Mouse (Mus musculus) MEL (cell line): Measurements from ENCODE around the gene Ccdc106. TPM values are rescaled to one million over a fixed set of nuclear protein-coding genes. Genes with fewer than 3 reads are reported as not detected.

ENCODE experiments used
- DNase-seq: peaks from one replicate; pipeline ENCODE4 v3.0.0; 2011; ENCODE audit warnings: low read depth, low spot score
- H3K27ac ChIP-seq: 2 replicates; pipeline ENCODE4 v1.5.1; 2012; ENCODE audit warnings: low read depth, mild to moderate bottlenecking, control low read depth, low read length, moderate library complexity; ENCODE audit not compliant: control insufficient read depth
- H3K27me3 ChIP-seq, 2 experiments: fragments of 150-350 bp in 1 of 2; sonication (generic) in 1 of 2; 2 replicates each; pipeline ENCODE4 v1.6.1; 2012; ENCODE audit warnings: low read length in 2 of 2, mild to moderate bottlenecking in 2 of 2, improper control_type of control experiment in 1 of 2, moderate library complexity in 1 of 2; ENCODE audit not compliant: insufficient read depth in 2 of 2, control insufficient read depth in 1 of 2
- H3K36me3 ChIP-seq, 2 experiments: 2 replicates each; pipeline ENCODE4 v1.6.1; 2012 to 2014; ENCODE audit warnings: low read length in 2 of 2, improper control_type of control experiment in 1 of 2, inconsistent platforms in 1 of 2, mild to moderate bottlenecking in 1 of 2; ENCODE audit not compliant: insufficient read depth in 2 of 2, control insufficient read depth in 1 of 2
- H3K4me1 ChIP-seq, 2 experiments: fragments of 150-350 bp in 1 of 2; sonication (generic) in 1 of 2; 2 replicates each; pipeline ENCODE4 v1.6.1; 2012; ENCODE audit warnings: low read length in 2 of 2, improper control_type of control experiment in 1 of 2, mild to moderate bottlenecking in 1 of 2; ENCODE audit not compliant: insufficient read depth in 2 of 2, control insufficient read depth in 1 of 2
- H3K4me3 ChIP-seq, 2 experiments: fragments of 150-350 bp in 1 of 2; sonication (generic) in 1 of 2; 2 replicates each; pipeline ENCODE4 v1.5.1; 2012; ENCODE audit warnings: low read depth in 2 of 2, low read length in 2 of 2, mild to moderate bottlenecking in 2 of 2, moderate library complexity in 2 of 2, control low read depth in 1 of 2, improper control_type of control experiment in 1 of 2; ENCODE audit not compliant: control insufficient read depth in 1 of 2, insufficient read depth in 1 of 2
- H3K79me2 ChIP-seq: 2 replicates; pipeline ENCODE4 v1.6.1; 2012; ENCODE audit warnings: mild to moderate bottlenecking, low read length, moderate library complexity; ENCODE audit not compliant: control insufficient read depth, poor library complexity, insufficient read depth
- H3K9ac ChIP-seq: 2 replicates; pipeline ENCODE4 v1.6.1; 2012; ENCODE audit warnings: low read depth, mild to moderate bottlenecking, control low read depth, low read length, moderate library complexity; ENCODE audit not compliant: control insufficient read depth, poor library complexity, severe bottlenecking
- H3K9me3 ChIP-seq: fragments of 150-350 bp; sonication (generic); replicated peaks from 2 replicates; pipeline ENCODE4 v1.6.1; 2012; ENCODE audit warnings: mild to moderate bottlenecking, low read length, improper control_type of control experiment, moderate library complexity; ENCODE audit not compliant: insufficient read depth
- CTCF ChIP-seq, 3 experiments: IDR thresholded peaks in 2 of 3; conservative IDR thresholded peaks in 1 of 3; 2 replicates each; pipeline ENCODE4 v1.5.1; 2011 to 2012; ENCODE audit warnings: low read length in 3 of 3, low read depth in 2 of 3, mild to moderate bottlenecking in 2 of 3, improper control_type of control experiment in 1 of 3, inconsistent platforms in 1 of 3, mixed read lengths in 1 of 3, moderate library complexity in 1 of 3; ENCODE audit not compliant: control insufficient read depth in 1 of 3, insufficient read depth in 1 of 3, poor library complexity in 1 of 3, severe bottlenecking in 1 of 3
- GABPA ChIP-seq: IDR thresholded peaks from 2 replicates; pipeline ENCODE4 v1.6.1; 2012; ENCODE audit warnings: low read depth, mild to moderate bottlenecking, inconsistent platforms, low read length, improper control_type of control experiment, moderate library complexity
- HCFC1 ChIP-seq: IDR thresholded peaks from 2 replicates; pipeline ENCODE4 v1.6.1; 2012; ENCODE audit warnings: low read depth, mild to moderate bottlenecking, inconsistent platforms, low read length, improper control_type of control experiment, moderate library complexity
- JUND ChIP-seq: IDR thresholded peaks from 2 replicates; pipeline ENCODE4 v1.6.1; 2011; ENCODE audit warnings: low read depth, mild to moderate bottlenecking, improper control_type of control experiment, low read length
- MAFK ChIP-seq: IDR thresholded peaks from 2 replicates; pipeline ENCODE4 v1.6.1; 2011; ENCODE audit warnings: low read depth, mild to moderate bottlenecking, low read length, improper control_type of control experiment, borderline replicate concordance
- MAX ChIP-seq: IDR thresholded peaks from 2 replicates; pipeline ENCODE4 v1.6.1; 2011; ENCODE audit warnings: low read length, improper control_type of control experiment
- MAZ ChIP-seq: IDR thresholded peaks from 2 replicates; pipeline ENCODE4 v1.6.1; 2012; ENCODE audit warnings: low read depth, mild to moderate bottlenecking, inconsistent platforms, low read length, improper control_type of control experiment
- MEF2A ChIP-seq: IDR thresholded peaks from 2 replicates; pipeline ENCODE4 v1.6.1; 2014; ENCODE audit warnings: low read depth, mild to moderate bottlenecking, inconsistent platforms, low read length, improper control_type of control experiment; ENCODE audit not compliant: poor library complexity, insufficient replicate concordance, severe bottlenecking; ENCODE audit errors: extremely low read depth
- MYB ChIP-seq: IDR thresholded peaks from 2 replicates; pipeline ENCODE4 v1.6.1; 2011; ENCODE audit warnings: mild to moderate bottlenecking, low read depth, low read length, improper control_type of control experiment
- NELFE ChIP-seq: IDR thresholded peaks from 2 replicates; pipeline ENCODE4 v1.6.1; 2011; ENCODE audit warnings: low read depth, low read length, improper control_type of control experiment
- NRF1 ChIP-seq: IDR thresholded peaks from 2 replicates; pipeline ENCODE4 v1.6.1; 2014; ENCODE audit warnings: low read depth, mild to moderate bottlenecking, inconsistent platforms, low read length, improper control_type of control experiment, moderate library complexity; ENCODE audit not compliant: poor library complexity, insufficient read depth, severe bottlenecking
- POLR2AphosphoS5 ChIP-seq: IDR thresholded peaks from 2 replicates; pipeline ENCODE4 v1.6.1; 2012; ENCODE audit warnings: low read depth, borderline replicate concordance, mild to moderate bottlenecking, inconsistent platforms, low read length, moderate library complexity, mixed read lengths
- RAD21 ChIP-seq: IDR thresholded peaks from 2 replicates; pipeline ENCODE4 v1.6.1; 2011; ENCODE audit warnings: mild to moderate bottlenecking, low read depth, low read length, improper control_type of control experiment
- SIN3A ChIP-seq: IDR thresholded peaks from 2 replicates; pipeline ENCODE4 v1.6.1; 2012; ENCODE audit warnings: low read length, improper control_type of control experiment, inconsistent platforms
- SMC3 ChIP-seq: IDR thresholded peaks from 2 replicates; pipeline ENCODE4 v1.6.1; 2011; ENCODE audit warnings: low read depth, low read length, improper control_type of control experiment
- TCF12 ChIP-seq: IDR thresholded peaks from 2 replicates; pipeline ENCODE4 v1.6.1; 2014; ENCODE audit warnings: low read depth, mild to moderate bottlenecking, inconsistent platforms, low read length, improper control_type of control experiment, moderate library complexity
- USF1 ChIP-seq: IDR thresholded peaks from 2 replicates; pipeline ENCODE4 v1.6.1; 2014; ENCODE audit warnings: low read depth, mild to moderate bottlenecking, inconsistent platforms, low read length, improper control_type of control experiment, moderate library complexity
- ZC3H11A ChIP-seq: IDR thresholded peaks from 2 replicates; pipeline ENCODE4 v1.6.1; 2012; ENCODE audit warnings: low read depth, mild to moderate bottlenecking, inconsistent platforms, low read length, improper control_type of control experiment
- ZNF384 ChIP-seq: IDR thresholded peaks from 2 replicates; pipeline ENCODE4 v1.6.1; 2012; ENCODE audit warnings: low read depth, mild to moderate bottlenecking, inconsistent platforms, low read length, improper control_type of control experiment
- polyA plus RNA-seq, 2 experiments: library from polyadenylated mRNA; stranded (reverse) in 1 of 2; unstranded in 1 of 2; fragments of >175 nt in 1 of 2; fragments of >200 nt in 1 of 2; gene quantifications; 2 replicates each; pipeline versions ENCODE4 v1.2.1 to v1.2.4; 2012; ENCODE audit warnings: low replicate concordance in 2 of 2, low read depth in 1 of 2; ENCODE audit not compliant: insufficient read length in 2 of 2, insufficient read depth in 1 of 2, missing spikeins in 1 of 2
- total RNA-seq: library from RNA; depleted of rRNA; stranded (reverse); fragments of 300-350 nt; gene quantifications from 2 replicates; pipeline ENCODE4 v1.2.3, GENCODE M21; 2012

Gene Ccdc106
- total and polyA plus RNA-seq, 3 experiments = 0.50 to 0.82 TPM; not detected in 1

DNA sequence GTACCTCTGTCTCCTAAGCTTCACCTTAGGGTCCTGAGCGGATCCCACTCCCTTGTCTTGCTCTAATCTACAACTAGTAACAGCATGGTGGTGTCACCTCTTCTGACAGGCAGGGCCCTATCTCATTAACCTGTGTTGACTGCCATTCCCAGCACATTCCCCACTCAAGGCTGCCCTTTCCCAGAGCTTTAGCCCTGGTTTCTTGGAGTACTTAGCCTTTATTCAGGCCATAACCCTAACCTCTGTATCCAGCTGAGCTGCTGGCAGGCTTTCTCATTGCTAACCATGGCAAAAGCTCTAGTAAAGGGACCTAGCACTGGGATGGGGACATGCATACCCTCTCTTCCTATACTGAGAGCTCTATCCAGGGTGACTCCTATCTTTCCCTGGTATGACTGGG is 38.3 kb downstream of the Ccdc106 start:
- Histone ChIP-seq H3K9me3 (no peaks in the 10 kb centered on the region), H3K4me3 (no peak overlapping the region), H3K79me2 (peaks cover 19% of the 10 kb centered on the region), H3K27ac (no peak overlapping the region), H3K9ac (no peak overlapping the region), H3K4me1 (peaks cover 2 to 5% of the 10 kb centered on the region in 2 experiments; a peak in 2 of 4 replicates), H3K36me3 (peaks cover 2 to 4% of the 10 kb centered on the region in 2 experiments; a peak in 3 of 4 replicates), H3K27me3 (no peaks in the 10 kb centered on the region)
- TF ChIP-seq GABPA (no peak), USF1 (no peak), MEF2A (no peak), MAZ (no peak), MAX (no peak), MAFK (no peak), POLR2AphosphoS5 (no peak), JUND (no peak)
- DNase-seq = no peak

DNA sequence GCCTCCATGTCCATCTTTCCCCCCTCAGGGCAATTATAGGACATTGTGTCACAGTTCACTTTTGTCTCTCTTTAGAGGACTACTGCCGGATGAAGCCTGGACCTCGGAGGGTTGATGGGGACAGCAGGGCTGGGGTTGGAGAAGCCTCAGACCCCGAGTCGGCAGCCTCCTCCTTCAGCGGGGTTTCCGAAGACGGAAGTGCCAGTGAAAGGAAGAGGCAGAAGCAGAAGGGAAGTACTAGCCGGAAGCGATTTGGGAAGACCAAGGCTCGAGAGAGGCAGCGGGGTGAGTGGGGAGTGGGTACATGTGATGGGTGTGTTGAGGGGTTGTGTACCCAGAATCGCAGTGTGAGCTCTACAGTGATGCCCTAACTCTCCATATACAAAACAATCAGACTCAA is 39.1 kb downstream of the Ccdc106 start:
- Histone ChIP-seq H3K4me1 (peaks cover 2 to 9% of the 10 kb centered on the region in 2 experiments; a peak in 2 of 4 replicates), H3K79me2 (peaks cover 27% of the 10 kb centered on the region), H3K4me3 (no peak overlapping the region)

DNA sequence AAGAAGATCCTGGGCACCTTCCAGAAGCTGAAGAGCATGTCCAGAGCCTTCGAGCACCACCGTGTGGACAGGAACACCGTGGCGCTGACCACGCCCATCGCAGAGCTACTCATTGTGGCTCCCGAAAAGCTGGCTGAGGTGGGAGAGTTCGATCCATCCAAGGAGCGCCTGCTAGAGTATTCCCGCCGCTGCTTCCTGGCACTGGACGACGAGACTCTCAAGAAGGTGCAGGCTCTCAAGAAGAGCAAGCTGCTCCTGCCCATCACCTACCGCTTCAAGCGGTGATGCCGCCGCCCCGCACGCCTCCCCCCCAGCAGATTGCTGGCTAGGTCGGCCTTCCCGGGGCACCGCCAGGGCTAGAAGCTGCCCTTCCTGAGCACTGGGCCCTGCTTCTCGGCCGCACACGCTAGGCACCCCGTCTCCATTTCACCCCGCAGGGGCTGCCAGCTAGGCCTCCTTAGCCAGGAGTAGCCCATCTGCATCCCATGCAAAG is 39.9 kb downstream of the Ccdc106 start:
- Histone ChIP-seq H3K4me1 (peaks cover 2 to 15% of the 10 kb centered on the region in 2 experiments; a peak in 3 of 4 replicates), H3K4me3 (peak overlapping the region; percentile 62 to 70), H3K36me3 (peaks cover 4 to 15% of the 10 kb centered on the region in 2 experiments; a peak in 3 of 4 replicates), H3K79me2 (peaks cover 34% of the 10 kb centered on the region), H3K27me3 (no peaks in the 10 kb centered on the region), H3K27ac (peak overlapping the region; percentile 99), H3K9ac (peak overlapping the region; percentile 90), H3K9me3 (no peaks in the 10 kb centered on the region)
- peak; percentile 89 for DNase-seq
- peak; percentile 59 for TF ChIP-seq SIN3A
- no peak for TF ChIP-seq USF1
- TF ChIP-seq RAD21 = peak; percentile 63
- peak; percentile 36 to 72 (median 69); a peak in 5 of 6 replicates for TF ChIP-seq CTCF (IDR thresholded peaks at IDR 0.05 in 2 of 3, conservative IDR thresholded peaks at IDR 0.05 in 1 of 3; ENCODE audit: control insufficient read depth in 1 of 3, insufficient read depth in 1 of 3, low read depth in 2 of 3, low read length in 3 of 3, poor library complexity in 1 of 3, severe bottlenecking in 1 of 3)
- TF ChIP-seq TCF12 = 0 out of 2 replicates have a peak, but pooled peaks have one; percentile 14
- TF ChIP-seq HCFC1 = peak; percentile 58; the same call in 1 of the 2 replicates
- peak; percentile 47 for TF ChIP-seq NELFE
- no peak for TF ChIP-seq GABPA
- TF ChIP-seq SMC3 = peak; percentile 66
- no peak for TF ChIP-seq MYB
- TF ChIP-seq ZC3H11A = peak; percentile 46

More for the DNA sequence above, 39.1 kb downstream of the Ccdc106 start:
- no peak for TF ChIP-seq MAZ
- no peak for TF ChIP-seq ZNF384
- no peak for TF ChIP-seq RAD21
- TF ChIP-seq NELFE = no peak
- TF ChIP-seq NRF1 = no peak
- TF ChIP-seq, all 39 proteins: peak for 0
- H3K27me3 ChIP-seq = no peaks in the 10 kb centered on the region
- no peak overlapping the region for H3K27ac ChIP-seq
- peaks cover 4 to 9% of the 10 kb centered on the region in 2 experiments; a peak in 3 of 4 replicates for H3K36me3 ChIP-seq
- no peaks in the 10 kb centered on the region for H3K9me3 ChIP-seq
- DNase-seq = no peak
- H3K9ac ChIP-seq = peak overlapping the region; percentile 90; the same call in 1 of the 2 replicates
